Mouse (Mus musculus) limb, embryonic 11.5 days (tissue): ENCODE results near the gene Foxk1. TPM values are rescaled to one million over a fixed set of nuclear protein-coding genes. Genes with fewer than 3 reads are reported as not detected.
A peak's percentile ranks its signal among the peaks of the same experiment; 100 is the strongest.

Experiments used
- ATAC-seq: fragments of 200-750 bp; cut with Nextera tagmentation; 2 replicates; pipeline ENCODE4 v1.8.0; 2017; ENCODE audit warnings: low read depth; ENCODE audit not compliant: insufficient number of reproducible peaks, low FRiP score, low TSS enrichment
- DNase-seq: peaks from one replicate; pipeline ENCODE4 v3.0.0-alpha.2; 2015; ENCODE audit warnings: low spot score
- H3K27ac ChIP-seq: fragments of 300-500 bp; sonication (generic); replicated peaks from 2 replicates; pipeline ENCODE4 v1.5.1; 2014; ENCODE audit warnings: low read depth, mild to moderate bottlenecking, low read length
- H3K27me3 ChIP-seq: fragments of 300-500 bp; sonication (generic); 2 replicates; pipeline ENCODE4 v1.6.1; 2014; ENCODE audit warnings: mild to moderate bottlenecking, low read length, mixed read lengths; ENCODE audit not compliant: control insufficient read depth, insufficient read depth
- H3K36me3 ChIP-seq: fragments of 300-500 bp; sonication (generic); 2 replicates; pipeline ENCODE4 v1.6.1; 2014; ENCODE audit warnings: mild to moderate bottlenecking, low read length, moderate library complexity, mixed read lengths; ENCODE audit not compliant: control insufficient read depth, insufficient read depth
- H3K4me1 ChIP-seq: fragments of 300-500 bp; sonication (generic); 2 replicates; pipeline ENCODE4 v1.6.1; 2014; ENCODE audit warnings: low read length, mixed read lengths; ENCODE audit not compliant: control insufficient read depth, insufficient read depth
- H3K4me2 ChIP-seq: fragments of 300-500 bp; sonication (generic); 2 replicates; pipeline ENCODE4 v1.6.1; 2014; ENCODE audit warnings: low read depth, mild to moderate bottlenecking, moderate library complexity; ENCODE audit not compliant: severe bottlenecking
- H3K4me3 ChIP-seq: fragments of 300-500 bp; sonication (generic); 2 replicates; pipeline ENCODE4 v1.5.1; 2014; ENCODE audit warnings: low read depth, low read length
- H3K9ac ChIP-seq: fragments of 300-500 bp; sonication (generic); 2 replicates; pipeline ENCODE4 v1.6.1; 2014; ENCODE audit warnings: mild to moderate bottlenecking, low read length
- H3K9me3 ChIP-seq: fragments of 300-500 bp; sonication (generic); 2 replicates; pipeline ENCODE4 v1.6.1; 2016; ENCODE audit warnings: low read length; ENCODE audit not compliant: control insufficient read depth
- WGBS: fragments of 180-500 bp; shearing (Covaris S2); extraction: QIAGEN DNeasy Blood & Tissue Kit; methylation state at CpG from one replicate; pipeline ENCODE4 v1.1.7; 2014; 5-methylcytosine and 5-hydroxymethylcytosine counted together
- polyA plus RNA-seq: library from polyadenylated mRNA; unstranded; fragments of >200 nt; fragmentation: Nextera tagmentation; extraction: Ambion mirVana; gene quantifications from 2 replicates; pipeline ENCODE4 v1.2.1, GENCODE M21; 2014

The Foxk1 gene
- polyA plus RNA-seq, 1 experiment from 2014 or later, result 3.3 TPM

- Histone ChIP-seq H3K9ac (no peak overlapping the region), H3K27me3 (no peaks in the 10 kb centered on the region), H3K27ac (no peak overlapping the region), H3K4me2 (no peak overlapping the region), H3K9me3 (no peaks in the 10 kb centered on the region), H3K36me3 (no peaks in the 10 kb centered on the region), H3K4me3 (no peak overlapping the region), H3K4me1 (0 out of 2 replicates have a peak, but pooled peaks cover 4% of the 10 kb centered on the region)
- no peak for ATAC-seq
- 57% methylated on average over 14 of the region's 14 CpGs for WGBS
- no peak for DNase-seq
Measured at GRCm38 (mm10) chr5:142495321-142496096, 94.2 kb downstream of the Foxk1 start.

GRCm38 (mm10) chr5:142498964-142499363 lies 97.7 kb downstream of the Foxk1 start:
- Histone ChIP-seq H3K4me3 (no peak overlapping the region), H3K9ac (no peak overlapping the region), H3K36me3 (no peaks in the 10 kb centered on the region), H3K9me3 (no peaks in the 10 kb centered on the region), H3K4me2 (no peak overlapping the region), H3K27ac (no peak overlapping the region), H3K27me3 (no peaks in the 10 kb centered on the region), H3K4me1 (0 out of 2 replicates have a peak, but pooled peaks cover 4% of the 10 kb centered on the region)
- WGBS, result 37% methylated on average over 3 of the region's 3 CpGs
- DNase-seq, result peak; percentile 66
- no peak for ATAC-seq

GRCm38 (mm10) chr5:142500918-142501317 lies 99.6 kb downstream of the Foxk1 start:
- H3K4me1 ChIP-seq, result 0 out of 2 replicates have a peak, but pooled peaks cover 4% of the 10 kb centered on the region
- H3K4me3 ChIP-seq, result no peak overlapping the region
- no peak for DNase-seq
- H3K27me3 ChIP-seq, result no peaks in the 10 kb centered on the region
- WGBS, result 73% methylated on average over 10 of the region's 10 CpGs
- ATAC-seq, result no peak
- H3K4me2 ChIP-seq, result no peak overlapping the region
- no peaks in the 10 kb centered on the region for H3K9me3 ChIP-seq
- H3K27ac ChIP-seq, result no peak overlapping the region
- no peaks in the 10 kb centered on the region for H3K36me3 ChIP-seq
- no peak overlapping the region for H3K9ac ChIP-seq

GRCm38 (mm10) chr5:142502414-142502813 lies 101.1 kb downstream of the Foxk1 start:
- no peak overlapping the region for H3K4me2 ChIP-seq
- ATAC-seq, result peak; percentile 81
- H3K4me1 ChIP-seq, result 0 out of 2 replicates have a peak, but pooled peaks cover 4% of the 10 kb centered on the region
- H3K27ac ChIP-seq, result no peak overlapping the region
- H3K4me3 ChIP-seq, result no peak overlapping the region
- no peak overlapping the region for H3K9ac ChIP-seq
- no peaks in the 10 kb centered on the region for H3K36me3 ChIP-seq
- H3K9me3 ChIP-seq, result no peaks in the 10 kb centered on the region
- no peaks in the 10 kb centered on the region for H3K27me3 ChIP-seq
- peak; percentile 89 for DNase-seq
- WGBS, result 8% methylated on average over 3 of the region's 3 CpGs

- H3K4me3 ChIP-seq, result no peak overlapping the region
- ATAC-seq (no peak), DNase-seq (no peak)
- no peaks in the 10 kb centered on the region for H3K9me3 ChIP-seq
- H3K9ac ChIP-seq, result no peak overlapping the region
- H3K36me3 ChIP-seq, result no peaks in the 10 kb centered on the region
- H3K4me1 ChIP-seq, result peaks cover 7% of the 10 kb centered on the region
- H3K4me2 ChIP-seq, result no peak overlapping the region
- WGBS, result 80% methylated on average over 3 of the region's 3 CpGs
- H3K27me3 ChIP-seq, result no peaks in the 10 kb centered on the region
- no peak overlapping the region for H3K27ac ChIP-seq
Measured at GRCm38 (mm10) chr5:142504175-142504574, 102.9 kb downstream of the Foxk1 start.

- Histone ChIP-seq H3K27me3 (no peaks in the 10 kb centered on the region), H3K4me2 (no peak overlapping the region), H3K36me3 (no peaks in the 10 kb centered on the region), H3K9ac (no peak overlapping the region), H3K27ac (no peak overlapping the region), H3K9me3 (no peaks in the 10 kb centered on the region), H3K4me1 (peaks cover 10% of the 10 kb centered on the region), H3K4me3 (no peak overlapping the region)
- WGBS, result 85% methylated on average over 3 of the region's 3 CpGs
- DNase-seq (no peak), ATAC-seq (no peak)
Measured at GRCm38 (mm10) chr5:142505695-142506423, 104.6 kb downstream of the Foxk1 start.

GRCm38 (mm10) chr5:142509141-142510060 lies 108.1 kb downstream of the Foxk1 start:
- no peak overlapping the region for H3K27ac ChIP-seq
- WGBS, result 32% methylated on average over 15 of the region's 15 CpGs
- H3K4me3 ChIP-seq, result no peak overlapping the region
- no peak overlapping the region for H3K4me2 ChIP-seq
- no peaks in the 10 kb centered on the region for H3K27me3 ChIP-seq
- ATAC-seq (no peak), DNase-seq (no peak)
- peak overlapping the region; percentile 47; the same call in 1 of the 2 replicates for H3K9ac ChIP-seq
- H3K4me1 ChIP-seq, result peaks cover 10% of the 10 kb centered on the region
- H3K9me3 ChIP-seq, result no peaks in the 10 kb centered on the region
- no peaks in the 10 kb centered on the region for H3K36me3 ChIP-seq

GRCm38 (mm10) chr5:142510061-142510414 lies 108.7 kb downstream of the Foxk1 start:
- peaks cover 10% of the 10 kb centered on the region for H3K4me1 ChIP-seq
- no peaks in the 10 kb centered on the region for H3K9me3 ChIP-seq
- no peak overlapping the region for H3K4me2 ChIP-seq
- ATAC-seq (no peak), DNase-seq (no peak)
- H3K36me3 ChIP-seq, result no peaks in the 10 kb centered on the region
- H3K9ac ChIP-seq, result no peak overlapping the region
- H3K27ac ChIP-seq, result no peak overlapping the region
- no peaks in the 10 kb centered on the region for H3K27me3 ChIP-seq
- H3K4me3 ChIP-seq, result no peak overlapping the region
- WGBS, result 66% methylated on average over 7 of the region's 7 CpGs
